ENCODE assay signal across 8 mouse cellular contexts in genomic region chr4:130662979-130663725, GRCm38 (mm10). TPM values are rescaled to one million over a fixed set of nuclear protein-coding genes. Genes with fewer than 3 reads are reported as not detected.
A peak's percentile ranks its signal among the peaks of the same experiment; 100 is the strongest.
DNase-seq lines count a peak whose midpoint lies in the region; ATAC-seq and TF ChIP-seq lines count a peak whose summit lies in the region.

Gene Pum1, plus strand, starts transcription at chr4:130663321.

- DNase-seq in MEL-GATA-1-ER (ENCODE audit: extremely low read depth, low read depth): peak; percentile 80
- DNase-seq in cerebellum, adult 8-10 months: peak; percentile 81
- peak; percentile 96 for DNase-seq in hindbrain, embryonic 10.5 days (ENCODE audit: low spot score)
- peak; percentile 94 for DNase-seq in layer of hippocampus, adult 9-11 months
- DNase-seq in lung, postnatal 0 days (ENCODE audit: low spot score): peak; percentile 96
- DNase-seq in ovary, postnatal 14 days (ENCODE audit: low spot score): peak; percentile 73
- DNase-seq in thymus, postnatal 14 days: peak; percentile 94

- H3K36me3 ChIP-seq in hindbrain, embryonic 10.5 days: peaks cover 18% of the 10 kb centered on the region; the same call in 1 of the 2 replicates
- H3K36me3 ChIP-seq in lung, postnatal 0 days (ENCODE audit: insufficient read depth, low read length): no peaks in the 10 kb centered on the region

- peak within 1 kb of the TSS; percentile 97 for H3K9ac ChIP-seq in lung, postnatal 0 days (replicated peaks; ENCODE audit: low read depth)

- peak within 1 kb of the TSS; percentile 70 for H3K4me2 ChIP-seq in lung, postnatal 0 days (replicated peaks; ENCODE audit: low read depth, low read length)

- under 1% methylated on average over 90 of the region's 90 CpGs for WGBS in hindbrain, embryonic 10.5 days
- WGBS in lung, postnatal 0 days: 0% methylated on average over 62 of the region's 90 CpGs

- peak within 1 kb of the TSS; percentile 94 for H3K4me3 ChIP-seq in hindbrain, embryonic 10.5 days
- H3K4me3 ChIP-seq in lung, postnatal 0 days (ENCODE audit: low read depth, low read length): peak within 1 kb of the TSS; percentile 86

- no peak for TF ChIP-seq EP300 in lung, postnatal 0 days (IDR thresholded peaks at IDR 0.05)

- H3K27me3 ChIP-seq in hindbrain, embryonic 10.5 days (ENCODE audit: insufficient read depth, poor library complexity, severe bottlenecking): no peaks in the 10 kb centered on the region
- H3K27me3 ChIP-seq in lung, postnatal 0 days (replicated peaks; ENCODE audit: insufficient read depth, low read length): no peaks in the 10 kb centered on the region

- ATAC-seq in frontal cortex, adult (ENCODE audit: low TSS enrichment): peak; percentile 90
- ATAC-seq in lung, postnatal 0 days: peak; percentile 95

- no peaks in the 10 kb centered on the region for H3K9me3 ChIP-seq in hindbrain, embryonic 10.5 days
- H3K9me3 ChIP-seq in lung, postnatal 0 days (ENCODE audit: low read length): no peaks in the 10 kb centered on the region

- TF ChIP-seq CTCF in lung, postnatal 0 days (IDR thresholded peaks at IDR 0.05): peak; percentile 6; the same call in 1 of the 2 replicates

- H3K27ac ChIP-seq in hindbrain, embryonic 10.5 days: peak within 1 kb of the TSS; percentile 99
- peak within 1 kb of the TSS; percentile 95 for H3K27ac ChIP-seq in lung, postnatal 0 days (ENCODE audit: low read length)

- peaks cover 35% of the 10 kb centered on the region for H3K4me1 ChIP-seq in hindbrain, embryonic 10.5 days (replicated peaks)
- peaks cover 2% of the 10 kb centered on the region; the same call in 1 of the 2 replicates for H3K4me1 ChIP-seq in lung, postnatal 0 days (ENCODE audit: insufficient read depth, low read depth, low read length)

RNA-seq across cellular contexts. Expression of gene Pum1, which starts in this region (rescaled TPM):
- polyA plus RNA-seq in hindbrain, embryonic 10.5 days (2016; fragmentation: Nextera tagmentation; extraction: Ambion mirVana): 103 and 118 TPM in 2 replicates
- polyA plus RNA-seq in lung, postnatal 0 days (2015; fragmentation: Nextera tagmentation; extraction: Ambion mirVana): 37.8 and 45.3 TPM in 2 replicates

Comparison
In these comparisons a context has a peak if more than half of its experiments do, and no peak if none do; other contexts are left out.
1. Peak in every context shown above with its lines: DNase-seq, ATAC-seq, H3K4me3 ChIP-seq and H3K27ac ChIP-seq.